Mouse (Mus musculus) intestine, embryonic 16.5 days (tissue): Measurements from ENCODE around the gene Olfr447. TPM values are rescaled to one million over a fixed set of nuclear protein-coding genes. Genes with fewer than 3 reads are reported as not detected.

Experiments used
- ATAC-seq: fragments of 200-750 bp; cut with Nextera tagmentation; 2 replicates; pipeline ENCODE4 v1.8.0; 2017; ENCODE audit warnings: moderate TSS enrichment, moderate library complexity
- H3K27ac ChIP-seq: fragments of 300-500 bp; sonication (generic); 2 replicates; pipeline ENCODE4 v1.5.1; 2014; ENCODE audit warnings: mild to moderate bottlenecking, low read length
- H3K27me3 ChIP-seq: fragments of 300-500 bp; sonication (generic); replicated peaks from 2 replicates; pipeline ENCODE4 v1.6.1; 2014; ENCODE audit warnings: low read length, control low read depth, mixed read lengths; ENCODE audit not compliant: control insufficient read depth, insufficient read depth
- H3K36me3 ChIP-seq: fragments of 300-500 bp; sonication (generic); 2 replicates; pipeline ENCODE4 v1.6.1; 2014; ENCODE audit warnings: low read length, control low read depth; ENCODE audit not compliant: control insufficient read depth, insufficient read depth
- H3K4me1 ChIP-seq: fragments of 300-500 bp; sonication (generic); 2 replicates; pipeline ENCODE4 v1.6.1; 2014; ENCODE audit warnings: low read length, control low read depth, mixed read lengths; ENCODE audit not compliant: control insufficient read depth, insufficient read depth
- H3K4me2 ChIP-seq: fragments of 300-500 bp; sonication (generic); 2 replicates; pipeline ENCODE4 v1.6.1; 2014; ENCODE audit warnings: low read depth, low read length, control low read depth
- H3K4me3 ChIP-seq: fragments of 300-500 bp; sonication (generic); 2 replicates; pipeline ENCODE4 v1.5.1; 2014; ENCODE audit warnings: mild to moderate bottlenecking, low read length
- H3K9ac ChIP-seq: fragments of 300-500 bp; sonication (generic); 2 replicates; pipeline ENCODE4 v1.6.1; 2014; ENCODE audit warnings: low read depth, low read length
- H3K9me3 ChIP-seq: fragments of 300-500 bp; sonication (generic); 2 replicates; pipeline ENCODE4 v1.6.1; 2016; ENCODE audit warnings: low read length, control low read depth; ENCODE audit not compliant: control insufficient read depth
- WGBS: fragments of 180-500 bp; shearing (Covaris S2); extraction: QIAGEN DNeasy Blood & Tissue Kit; methylation state at CpG from one replicate; pipeline ENCODE4 v1.1.7; 2014; 5-methylcytosine and 5-hydroxymethylcytosine counted together
- polyA plus RNA-seq: library from polyadenylated mRNA; unstranded; fragments of >200 nt; fragmentation: Nextera tagmentation; extraction: Ambion mirVana; gene quantifications from 2 replicates; pipeline ENCODE4 v1.2.1, GENCODE M21; 2015

Olfr447 gene
- polyA plus RNA-seq, result not detected in 2 replicates

GRCm38 (mm10) chr6:42908578-42908977 is at the start of gene Olfr447:
TSS of gene Olfr447 (plus strand) at chr6:42908878.
- H3K9me3 ChIP-seq, result no peaks in the 10 kb centered on the region
- H3K4me1 ChIP-seq, result no peaks in the 10 kb centered on the region
- H3K27ac ChIP-seq, result no peak within 1 kb of the TSS
- no peak within 1 kb of the TSS for H3K9ac ChIP-seq
- ATAC-seq, result no peak
- H3K4me3 ChIP-seq, result no peak within 1 kb of the TSS
- H3K4me2 ChIP-seq, result no peak within 1 kb of the TSS
- no peaks in the 10 kb centered on the region for H3K27me3 ChIP-seq
- no peaks in the 10 kb centered on the region for H3K36me3 ChIP-seq

DNA sequence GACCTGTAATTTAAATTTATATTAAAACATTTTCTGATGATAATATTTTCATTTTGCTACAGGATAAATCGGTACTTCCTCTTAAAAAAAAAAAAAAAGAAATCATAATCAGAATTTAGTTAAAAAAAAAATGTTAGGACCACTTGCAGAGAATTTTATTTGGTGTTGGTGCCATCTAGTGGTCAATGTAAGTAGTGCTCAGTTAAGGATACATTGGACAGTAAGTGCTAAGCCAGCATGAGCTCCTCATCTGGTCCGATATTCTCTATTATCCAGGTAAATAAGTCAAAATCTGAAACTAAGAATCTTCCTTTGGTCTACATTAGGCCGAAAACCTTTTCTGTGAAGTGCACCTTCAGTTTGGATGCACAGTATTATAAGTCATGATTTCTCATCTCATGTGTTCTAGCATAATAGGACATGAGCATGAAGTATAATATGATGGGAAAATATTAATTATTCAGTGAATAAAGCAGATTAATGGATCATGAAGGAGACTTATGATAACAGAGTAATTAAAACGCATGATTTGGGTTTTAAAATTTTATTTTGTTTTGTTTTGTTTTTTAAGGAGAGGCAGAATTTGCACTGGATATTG is 48.4 kb upstream of the Olfr447 start:
- Histone ChIP-seq H3K27ac (no peak overlapping the region), H3K4me3 (no peak overlapping the region), H3K9ac (no peak overlapping the region), H3K27me3 (no peaks in the 10 kb centered on the region), H3K4me2 (no peak overlapping the region), H3K36me3 (no peaks in the 10 kb centered on the region), H3K4me1 (no peaks in the 10 kb centered on the region), H3K9me3 (no peaks in the 10 kb centered on the region)
- ATAC-seq, result no peak; the same call in 1 of the 2 replicates
- WGBS, result 11% methylated on average over 4 of the region's 4 CpGs

DNA sequence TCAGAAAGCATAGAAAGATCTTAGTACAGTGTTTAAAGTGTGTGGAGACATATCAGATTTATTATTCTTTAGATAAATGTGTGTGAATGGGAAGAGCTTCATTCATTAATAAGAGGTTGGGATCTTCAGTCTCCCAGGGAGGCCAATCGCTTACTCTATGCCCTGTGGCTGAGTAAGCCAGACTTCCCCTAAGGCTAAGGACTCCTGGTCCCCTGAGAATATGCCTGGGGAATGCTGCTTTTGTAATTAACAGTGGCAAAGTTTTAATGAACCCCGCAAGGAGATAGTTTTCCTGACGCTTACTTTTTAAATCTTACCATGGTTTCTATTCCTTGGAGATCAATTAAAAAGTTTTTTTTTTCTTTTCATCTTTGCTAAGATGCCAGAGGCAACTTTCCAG is 39.0 kb upstream of the Olfr447 start:
- Histone ChIP-seq H3K4me2 (no peak overlapping the region), H3K36me3 (no peaks in the 10 kb centered on the region)
- WGBS, result 90% methylated on average over 3 of the region's 3 CpGs

GRCm38 (mm10) chr6:42876323-42876722 is 32.4 kb upstream of the Olfr447 start:
- Histone ChIP-seq H3K9ac (no peak overlapping the region), H3K36me3 (no peaks in the 10 kb centered on the region), H3K27ac (no peak overlapping the region), H3K4me1 (no peaks in the 10 kb centered on the region), H3K4me2 (no peak overlapping the region), H3K9me3 (no peaks in the 10 kb centered on the region), H3K4me3 (no peak overlapping the region), H3K27me3 (no peaks in the 10 kb centered on the region)
- ATAC-seq, result no peak

More for the DNA sequence above, 39.0 kb upstream of the Olfr447 start:
- Histone ChIP-seq H3K4me1 (no peaks in the 10 kb centered on the region), H3K27ac (no peak overlapping the region), H3K9me3 (no peaks in the 10 kb centered on the region), H3K4me3 (no peak overlapping the region), H3K9ac (no peak overlapping the region), H3K27me3 (no peaks in the 10 kb centered on the region)
- no peak for ATAC-seq

DNA sequence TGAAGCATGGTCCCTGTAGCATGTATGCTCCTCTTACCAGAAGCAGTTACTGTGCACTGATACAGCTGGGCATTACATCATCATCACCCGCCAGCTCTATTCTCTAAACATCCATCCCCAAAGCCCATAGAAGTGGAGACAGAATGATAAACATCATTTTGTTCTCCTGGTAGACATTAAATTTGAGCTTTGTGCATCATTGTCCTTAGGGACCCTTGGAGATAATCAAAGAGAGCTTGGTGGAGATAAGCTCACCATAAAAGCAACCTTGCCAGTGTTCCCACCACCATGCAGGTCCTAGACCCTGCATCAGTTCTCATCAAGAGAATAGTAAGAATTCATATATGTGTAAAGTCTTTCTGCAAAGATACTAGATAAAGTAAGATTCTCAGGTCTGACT is 18.5 kb upstream of the Olfr447 start, which contains the start of gene Olfr448:
Olfr448 (plus strand) TSS at position 301 of the 400 bp plus-strand sequence.
- WGBS, result 89% methylated on average over 1 of the region's 1 CpGs

DNA sequence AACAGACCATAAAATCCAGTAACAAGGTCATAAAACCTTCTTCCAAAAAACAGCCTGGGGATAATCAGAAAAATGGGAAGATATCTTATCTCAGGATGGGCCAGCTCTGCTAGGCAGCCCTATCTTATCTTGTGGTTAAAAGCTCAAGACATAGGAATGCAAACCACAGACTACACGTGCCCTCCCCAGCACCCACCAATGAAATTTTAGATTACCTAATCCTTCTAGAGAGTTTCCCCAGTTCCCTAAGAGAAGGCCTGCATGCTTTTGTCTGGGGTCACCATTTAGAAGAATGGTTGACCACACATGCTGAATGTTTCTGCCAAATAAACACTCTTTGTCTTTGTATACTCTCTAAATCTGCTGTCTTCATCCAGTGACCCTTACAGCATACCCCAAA is 8.3 kb upstream of the Olfr447 start:
- Histone ChIP-seq H3K27ac (no peak overlapping the region), H3K9me3 (no peaks in the 10 kb centered on the region), H3K4me1 (no peaks in the 10 kb centered on the region), H3K4me2 (no peak overlapping the region), H3K27me3 (no peaks in the 10 kb centered on the region), H3K9ac (no peak overlapping the region), H3K36me3 (no peaks in the 10 kb centered on the region), H3K4me3 (no peak overlapping the region)
- ATAC-seq, result no peak
- 7% methylated on average over 1 of the region's 1 CpGs for WGBS

More for the DNA sequence above, 18.5 kb upstream of the Olfr447 start, which contains the start of gene Olfr448:
- H3K4me2 ChIP-seq, result no peak within 1 kb of the TSS
- no peak within 1 kb of the TSS for H3K4me3 ChIP-seq
- no peaks in the 10 kb centered on the region for H3K36me3 ChIP-seq
- H3K9ac ChIP-seq, result no peak within 1 kb of the TSS
- H3K27ac ChIP-seq, result no peak within 1 kb of the TSS
- ATAC-seq, result no peak
- no peaks in the 10 kb centered on the region for H3K4me1 ChIP-seq
- no peaks in the 10 kb centered on the region for H3K9me3 ChIP-seq
- no peaks in the 10 kb centered on the region for H3K27me3 ChIP-seq

GRCm38 (mm10) chr6:42921077-42921476 is 12.4 kb downstream of the Olfr447 start, which contains the start of gene Olfr446:
TSS of gene Olfr446 (plus strand) at chr6:42921377.
- Histone ChIP-seq H3K9ac (no peak within 1 kb of the TSS), H3K4me2 (no peak within 1 kb of the TSS), H3K4me3 (no peak within 1 kb of the TSS), H3K27me3 (no peaks in the 10 kb centered on the region), H3K4me1 (no peaks in the 10 kb centered on the region), H3K27ac (no peak within 1 kb of the TSS), H3K36me3 (no peaks in the 10 kb centered on the region), H3K9me3 (no peaks in the 10 kb centered on the region)
- WGBS, result 63% methylated on average over 2 of the region's 2 CpGs
- no peak for ATAC-seq

GRCm38 (mm10) chr6:42948767-42949166 is 40.1 kb downstream of the Olfr447 start, which contains the start of gene Olfr444:
TSS of gene Olfr444 (plus strand) at chr6:42949067.
- H3K9me3 ChIP-seq, result no peaks in the 10 kb centered on the region
- no peak within 1 kb of the TSS for H3K9ac ChIP-seq
- no peak within 1 kb of the TSS for H3K27ac ChIP-seq
- H3K4me3 ChIP-seq, result no peak within 1 kb of the TSS
- no peaks in the 10 kb centered on the region for H3K27me3 ChIP-seq
- no peaks in the 10 kb centered on the region for H3K36me3 ChIP-seq
- no peaks in the 10 kb centered on the region for H3K4me1 ChIP-seq
- WGBS, result 61% methylated on average over 1 of the region's 1 CpGs
- ATAC-seq, result no peak
- H3K4me2 ChIP-seq, result no peak within 1 kb of the TSS
